Mouse (Mus musculus): ENCODE data around the gene Tmem107. TPM values are rescaled to one million over a fixed set of nuclear protein-coding genes. Genes with fewer than 3 reads are reported as not detected.
A peak's percentile ranks its signal among the peaks of the same experiment; 100 is the strongest.

The Tmem107 gene
- polyA plus RNA-seq, 1 experiment from 2014 or later: 41.0 TPM

DNA sequence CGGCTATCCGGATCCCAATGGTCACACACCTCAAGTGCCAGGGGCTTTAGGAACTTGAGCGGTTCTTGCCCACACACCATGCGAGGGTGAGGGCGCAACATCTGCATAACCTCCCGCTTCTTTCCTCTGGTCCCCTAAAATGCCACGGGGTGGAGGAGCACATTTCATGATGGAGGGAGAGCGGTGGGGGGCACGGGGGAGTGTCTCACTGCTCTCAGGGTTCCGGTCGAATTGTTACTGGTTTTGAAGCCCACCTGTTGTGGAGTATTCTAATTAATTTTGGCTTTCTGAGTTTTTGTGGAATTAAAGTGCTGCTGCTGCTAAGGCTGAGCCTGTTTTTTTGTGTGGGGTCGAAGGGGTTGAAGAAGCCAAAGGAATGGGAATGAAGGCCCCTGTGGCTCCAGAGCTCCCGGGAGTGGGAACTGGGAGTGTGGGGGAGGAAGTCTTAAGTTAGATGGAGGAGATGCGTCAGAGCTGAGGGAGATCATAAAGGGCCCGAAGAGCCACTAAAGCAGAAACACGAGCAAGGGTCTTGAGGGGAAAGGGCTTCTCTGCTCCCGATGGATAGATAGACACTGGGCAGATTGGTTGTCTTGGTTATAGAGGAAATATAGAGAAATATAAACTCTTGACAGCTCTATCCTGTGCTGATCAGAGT lies 9.2 kb upstream of the Tmem107 start:
- no peak for ATAC-seq (ENCODE audit: low FRiP score)
- WGBS: 6% methylated on average over 17 of the region's 17 CpGs
- H3K4me2 ChIP-seq: peak overlapping the region; percentile 97
- peak overlapping the region; percentile 90 for H3K9ac ChIP-seq
- no peaks in the 10 kb centered on the region for H3K27me3 ChIP-seq
- peaks cover 44% of the 10 kb centered on the region for H3K4me1 ChIP-seq (replicated peaks)
- no peaks in the 10 kb centered on the region for H3K36me3 ChIP-seq
- no peaks in the 10 kb centered on the region for H3K9me3 ChIP-seq
- 0 out of 2 replicates have a peak overlapping the region, but pooled peaks have one; percentile 30 for H3K27ac ChIP-seq
- peak overlapping the region; percentile 63 for H3K4me3 ChIP-seq

DNA sequence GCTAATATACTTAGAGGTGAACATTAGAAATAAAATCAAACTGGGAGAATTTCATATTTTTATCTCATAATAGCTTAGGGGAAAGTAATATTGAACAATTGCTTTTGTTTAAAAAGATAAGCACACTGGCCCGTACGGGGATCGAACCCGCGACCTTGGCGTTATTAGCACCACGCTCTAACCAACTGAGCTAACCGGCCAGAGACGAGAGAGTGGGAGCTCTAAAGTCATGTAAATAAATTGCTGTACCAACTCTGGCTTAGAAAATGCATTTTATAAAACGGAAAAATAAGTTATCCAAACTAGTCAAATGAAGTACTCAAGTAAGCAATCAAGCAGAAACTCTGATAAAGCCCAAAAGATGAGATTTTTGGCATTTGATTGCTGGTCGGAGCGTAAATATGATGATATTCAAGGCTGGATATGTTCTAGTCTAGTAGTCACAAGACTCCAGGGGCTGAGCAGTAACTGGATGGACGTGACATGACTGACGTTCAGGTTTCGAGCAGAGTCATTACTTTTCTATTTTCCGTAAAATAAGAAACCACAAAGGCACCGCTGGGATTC lies 8.3 kb upstream of the Tmem107 start:
- peaks cover 51% of the 10 kb centered on the region for H3K4me1 ChIP-seq (replicated peaks)
- peak overlapping the region; percentile 63 for H3K4me3 ChIP-seq
- H3K27ac ChIP-seq: peak overlapping the region; percentile 69
- peak overlapping the region; percentile 97 for H3K4me2 ChIP-seq
- ATAC-seq (ENCODE audit: low FRiP score): no peak
- H3K36me3 ChIP-seq: no peaks in the 10 kb centered on the region
- no peaks in the 10 kb centered on the region for H3K27me3 ChIP-seq
- WGBS: under 1% methylated on average over 17 of the region's 17 CpGs
- H3K9me3 ChIP-seq: no peaks in the 10 kb centered on the region
- no peak overlapping the region for H3K9ac ChIP-seq

- under 1% methylated on average over 19 of the region's 19 CpGs for WGBS
- H3K36me3 ChIP-seq: no peaks in the 10 kb centered on the region
- H3K9me3 ChIP-seq: no peaks in the 10 kb centered on the region
- H3K4me1 ChIP-seq (replicated peaks): peaks cover 51% of the 10 kb centered on the region
- ATAC-seq (ENCODE audit: low FRiP score): peak; percentile 44
- H3K9ac ChIP-seq: peak overlapping the region; percentile 51; the same call in 1 of the 2 replicates
- H3K4me3 ChIP-seq: peak overlapping the region; percentile 63
- H3K27me3 ChIP-seq: no peaks in the 10 kb centered on the region
- peak overlapping the region; percentile 81 for H3K4me2 ChIP-seq
- H3K27ac ChIP-seq: peak overlapping the region; percentile 69
These were observed 7.8 kb upstream of the Tmem107 start for GRCm38 (mm10) chr11:69062761-69063224.

DNA sequence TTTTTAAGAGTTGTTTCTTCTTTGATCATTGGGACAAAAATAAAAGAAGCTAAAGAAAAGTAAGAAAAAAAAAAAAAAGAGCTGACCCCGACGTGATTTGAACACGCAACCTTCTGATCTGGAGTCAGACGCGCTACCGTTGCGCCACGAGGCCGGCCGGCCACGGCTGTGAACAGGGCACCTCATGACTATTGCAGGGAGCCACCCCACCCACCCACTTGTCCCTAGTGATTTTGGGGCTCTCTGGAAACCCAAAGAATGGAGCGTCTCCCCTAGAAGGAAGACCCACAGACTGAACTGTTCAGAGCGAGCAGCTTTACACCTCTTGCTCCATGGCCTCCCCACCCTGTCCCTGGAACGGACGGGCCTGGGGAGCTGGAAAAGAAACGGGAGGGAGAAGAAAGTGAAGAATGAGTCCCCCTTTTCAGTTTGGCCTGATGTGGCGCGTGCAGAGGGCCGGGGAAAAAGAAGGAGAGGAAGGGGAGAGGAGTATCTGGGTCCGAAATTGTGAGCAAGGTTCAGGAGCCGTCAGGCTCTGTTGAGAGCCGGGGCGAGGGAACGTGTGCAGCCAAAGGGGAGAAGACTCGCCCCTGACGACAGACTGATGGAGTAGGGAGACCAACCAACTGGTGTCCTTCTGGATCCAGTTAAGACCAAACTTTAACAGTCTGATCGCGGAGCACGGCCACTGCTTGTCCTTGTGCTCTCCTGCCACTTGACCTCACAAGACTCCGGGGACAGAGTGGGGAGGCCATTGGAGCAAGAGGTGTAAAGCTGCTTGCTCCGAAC lies 7.0 kb upstream of the Tmem107 start:
- 0 out of 2 replicates have a peak, but pooled peaks have one; percentile 22 for ATAC-seq (ENCODE audit: low FRiP score)
- no peaks in the 10 kb centered on the region for H3K9me3 ChIP-seq
- H3K27ac ChIP-seq: peak overlapping the region; percentile 69
- peak overlapping the region; percentile 63 for H3K4me3 ChIP-seq
- H3K9ac ChIP-seq: peak overlapping the region; percentile 74
- H3K27me3 ChIP-seq: no peaks in the 10 kb centered on the region
- H3K4me2 ChIP-seq: peak overlapping the region; percentile 81
- whole genome bisulfite sequencing: under 1% methylated on average over 31 of the region's 31 CpGs
- H3K4me1 ChIP-seq (replicated peaks): peaks cover 42% of the 10 kb centered on the region
- no peaks in the 10 kb centered on the region for H3K36me3 ChIP-seq

GRCm38 (mm10) chr11:69064259-69065133 lies 6.1 kb upstream of the Tmem107 start:
- Histone ChIP-seq H3K4me1 (replicated peaks) (peaks cover 40% of the 10 kb centered on the region), H3K9me3 (no peaks in the 10 kb centered on the region), H3K36me3 (no peaks in the 10 kb centered on the region), H3K4me2 (peak overlapping the region; percentile 81), H3K27ac (peak overlapping the region; percentile 67; the same call in 1 of the 2 replicates), H3K9ac (peak overlapping the region; percentile 74; the same call in 1 of the 2 replicates), H3K4me3 (peak overlapping the region; percentile 63), H3K27me3 (no peaks in the 10 kb centered on the region)
- ATAC-seq (ENCODE audit: low FRiP score): no peak
- WGBS: 48% methylated on average over 9 of the region's 9 CpGs

- peaks cover 42% of the 10 kb centered on the region for H3K4me1 ChIP-seq (replicated peaks)
- WGBS: 61% methylated on average over 3 of the region's 3 CpGs
These were observed 5.1 kb upstream of the Tmem107 start for GRCm38 (mm10) chr11:69065394-69065925.

DNA sequence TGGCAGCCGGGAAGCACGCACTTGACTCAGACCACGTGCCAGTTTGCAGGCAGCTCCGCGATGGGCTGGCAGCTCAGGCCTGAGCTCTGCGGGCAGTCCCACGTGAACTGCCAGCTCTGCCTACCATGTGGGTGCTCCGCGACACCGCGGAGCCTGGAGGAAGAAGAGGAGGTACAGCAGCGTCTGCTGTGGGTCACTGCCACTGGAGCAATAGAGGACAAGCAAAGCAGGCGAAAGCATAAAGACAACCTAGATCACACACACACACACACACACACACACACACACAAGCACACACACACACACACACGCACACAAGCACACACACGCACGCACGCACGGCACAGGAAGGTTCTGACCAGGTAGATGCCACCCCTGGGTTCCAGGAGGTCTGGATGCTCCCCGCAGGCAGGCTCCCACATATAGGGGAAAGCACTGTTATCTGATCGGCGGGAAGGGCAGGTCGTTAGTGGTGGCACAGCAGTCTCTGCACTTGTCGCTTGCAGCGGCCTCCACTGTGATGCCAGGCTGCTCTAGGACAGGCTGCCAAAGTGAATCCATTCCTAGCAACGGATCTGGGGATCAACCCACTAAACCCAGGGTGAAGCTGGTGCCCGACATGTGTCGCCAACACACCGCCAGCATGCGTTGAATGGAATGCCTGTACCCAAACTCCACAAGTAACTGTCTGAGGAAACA lies 4.3 kb upstream of the Tmem107 start:
- ATAC-seq (ENCODE audit: low FRiP score): no peak
- H3K4me2 ChIP-seq: peak overlapping the region; percentile 81
- no peaks in the 10 kb centered on the region for H3K36me3 ChIP-seq
- H3K27ac ChIP-seq: no peak overlapping the region
- peaks cover 37% of the 10 kb centered on the region for H3K4me1 ChIP-seq (replicated peaks)
- H3K9ac ChIP-seq: peak overlapping the region; percentile 71
- peak overlapping the region; percentile 44 for H3K4me3 ChIP-seq
- under 1% methylated on average over 29 of the region's 29 CpGs for WGBS
- no peaks in the 10 kb centered on the region for H3K27me3 ChIP-seq
- no peaks in the 10 kb centered on the region for H3K9me3 ChIP-seq

More at GRCm38 (mm10) chr11:69065394-69065925, 5.1 kb upstream of the Tmem107 start:
- ATAC-seq (ENCODE audit: low FRiP score): no peak
- H3K9ac ChIP-seq: peak overlapping the region; percentile 71; the same call in 1 of the 2 replicates
- H3K9me3 ChIP-seq: no peaks in the 10 kb centered on the region
- no peak overlapping the region for H3K27ac ChIP-seq
- H3K27me3 ChIP-seq: no peaks in the 10 kb centered on the region
- H3K4me3 ChIP-seq: peak overlapping the region; percentile 44
- peak overlapping the region; percentile 81 for H3K4me2 ChIP-seq
- H3K36me3 ChIP-seq: no peaks in the 10 kb centered on the region

- H3K4me3 ChIP-seq: peak overlapping the region; percentile 44
- H3K4me2 ChIP-seq: peak overlapping the region; percentile 81
- H3K27me3 ChIP-seq: no peaks in the 10 kb centered on the region
- ATAC-seq (ENCODE audit: low FRiP score): no peak
- no peaks in the 10 kb centered on the region for H3K9me3 ChIP-seq
- no peaks in the 10 kb centered on the region for H3K36me3 ChIP-seq
- no peak overlapping the region for H3K9ac ChIP-seq
- H3K4me1 ChIP-seq (replicated peaks): peaks cover 39% of the 10 kb centered on the region
- WGBS: 10% methylated on average over 8 of the region's 8 CpGs
- H3K27ac ChIP-seq: no peak overlapping the region
These were observed 3.6 kb upstream of the Tmem107 start for GRCm38 (mm10) chr11:69066956-69067355.

- H3K27ac ChIP-seq: no peak overlapping the region
- no peak for ATAC-seq (ENCODE audit: low FRiP score)
- H3K9me3 ChIP-seq: no peaks in the 10 kb centered on the region
- H3K4me3 ChIP-seq: no peak overlapping the region
- H3K4me1 ChIP-seq (replicated peaks): peaks cover 45% of the 10 kb centered on the region
- H3K27me3 ChIP-seq: no peaks in the 10 kb centered on the region
- no peak overlapping the region for H3K9ac ChIP-seq
- no peaks in the 10 kb centered on the region for H3K36me3 ChIP-seq
- no peak overlapping the region for H3K4me2 ChIP-seq
- 66% methylated on average over 6 of the region's 6 CpGs for WGBS
These were observed 3.0 kb upstream of the Tmem107 start for GRCm38 (mm10) chr11:69067601-69068000.

GRCm38 (mm10) chr11:69070093-69070492 lies 513 bp upstream of the Tmem107 start:
- Histone ChIP-seq H3K4me1 (replicated peaks) (peaks cover 45% of the 10 kb centered on the region), H3K4me3 (peak overlapping the region; percentile 60), H3K9ac (peak overlapping the region; percentile 80), H3K36me3 (no peaks in the 10 kb centered on the region), H3K27me3 (no peaks in the 10 kb centered on the region), H3K27ac (peak overlapping the region; percentile 92), H3K9me3 (no peaks in the 10 kb centered on the region), H3K4me2 (peak overlapping the region; percentile 83)
- ATAC-seq (ENCODE audit: low FRiP score): no peak
- under 1% methylated on average over 13 of the region's 13 CpGs for WGBS

DNA sequence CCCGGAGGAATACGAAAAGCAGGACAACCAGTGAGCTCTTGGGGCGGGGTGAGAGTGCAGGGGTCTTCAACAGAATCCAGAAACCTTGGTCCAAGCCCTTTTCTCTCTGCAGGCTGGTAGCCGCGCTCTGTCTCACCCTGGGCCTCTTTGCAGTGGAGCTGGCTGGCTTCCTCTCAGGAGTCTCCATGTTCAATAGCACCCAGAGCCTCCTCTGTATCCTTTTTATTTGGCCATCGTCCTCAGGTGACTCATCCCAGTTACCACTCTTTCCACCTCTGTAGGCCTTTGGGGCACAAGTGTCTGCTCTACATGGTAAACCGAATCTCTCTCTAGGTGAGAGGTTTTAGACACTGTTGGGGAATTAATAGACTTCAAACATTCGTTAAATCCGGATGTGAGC lies 656 bp downstream of the Tmem107 start:
- ATAC-seq (ENCODE audit: low FRiP score): no peak
- Histone ChIP-seq H3K4me2 (peak overlapping the region; percentile 83), H3K27me3 (no peaks in the 10 kb centered on the region), H3K9ac (peak overlapping the region; percentile 80), H3K27ac (peak overlapping the region; percentile 92), H3K4me3 (peak overlapping the region; percentile 60), H3K4me1 (replicated peaks) (peaks cover 39% of the 10 kb centered on the region), H3K36me3 (no peaks in the 10 kb centered on the region), H3K9me3 (no peaks in the 10 kb centered on the region)
- 23% methylated on average over 9 of the region's 9 CpGs for WGBS

Data from hindbrain, embryonic 13.5 days (tissue).